ENCODE assay signal across 8 mouse cellular contexts in genomic region chr5:106002330-106002729, GRCm38 (mm10).
DNase-seq lines count a peak whose midpoint lies in the region; ATAC-seq and TF ChIP-seq lines count a peak whose summit lies in the region.

No protein-coding gene starts in this region.

- H3K36me3 ChIP-seq in kidney, embryonic 16.5 days (ENCODE audit: insufficient read depth, low read length): no peaks in the 10 kb centered on the region
- no peaks in the 10 kb centered on the region for H3K36me3 ChIP-seq in forebrain, postnatal 0 days (ENCODE audit: insufficient read depth)

- DNase-seq in kidney, adult 9 months: peak; percentile 6
- DNase-seq in 416B (ENCODE audit: low read depth): peak; percentile 22
- DNase-seq in cerebellum, adult 11 months: peak; percentile 47
- peak; percentile 56 for DNase-seq in forebrain, postnatal 0 days
- no peak for DNase-seq in c-Kit-positive CD71-positive TER-119-positive erythroid progenitor cells, embryonic 14.5 days (ENCODE audit: low spot score)
- DNase-seq in adrenal gland, adult 2 months: no peak

- ATAC-seq in kidney, embryonic 16.5 days (ENCODE audit: low FRiP score, low TSS enrichment): no peak
- ATAC-seq in forebrain, postnatal 0 days: peak; percentile 50; the same call in 1 of the 2 replicates
- no peak for ATAC-seq in megakaryocyte-erythroid progenitor cell, adult 5-6 weeks (replicated peaks; ENCODE audit: low FRiP score, low TSS enrichment, poor library complexity, severe bottlenecking)

- no peak overlapping the region for H3K9ac ChIP-seq in kidney, embryonic 16.5 days (replicated peaks; ENCODE audit: low read length)
- no peak overlapping the region for H3K9ac ChIP-seq in forebrain, postnatal 0 days

- H3K27me3 ChIP-seq in kidney, embryonic 16.5 days (ENCODE audit: insufficient read depth, low read length): peaks cover 9% of the 10 kb centered on the region; the same call in 1 of the 2 replicates
- peaks cover 13% of the 10 kb centered on the region for H3K27me3 ChIP-seq in forebrain, postnatal 0 days (ENCODE audit: insufficient read depth, low read length)

- TF ChIP-seq CTCF in forebrain, postnatal 0 days (IDR thresholded peaks at IDR 0.05; ENCODE audit: low read depth): peak; percentile 74

- peaks cover 6% of the 10 kb centered on the region; the same call in 1 of the 2 replicates for H3K4me1 ChIP-seq in kidney, embryonic 16.5 days (ENCODE audit: insufficient read depth, low read length)
- no peaks in the 10 kb centered on the region for H3K4me1 ChIP-seq in forebrain, postnatal 0 days (ENCODE audit: insufficient read depth)

- no peak overlapping the region for H3K27ac ChIP-seq in kidney, embryonic 16.5 days (ENCODE audit: low read length)
- H3K27ac ChIP-seq in forebrain, postnatal 0 days (ENCODE audit: low read depth, low read length): no peak overlapping the region

- no peak overlapping the region for H3K4me2 ChIP-seq in kidney, embryonic 16.5 days (replicated peaks; ENCODE audit: low read depth, low read length)
- H3K4me2 ChIP-seq in forebrain, postnatal 0 days (ENCODE audit: low read depth): no peak overlapping the region

- H3K9me3 ChIP-seq in kidney, embryonic 16.5 days (ENCODE audit: low read length): no peaks in the 10 kb centered on the region
- H3K9me3 ChIP-seq in forebrain, postnatal 0 days (ENCODE audit: low read length): no peaks in the 10 kb centered on the region

- WGBS in kidney, embryonic 16.5 days: 30% methylated on average over 7 of the region's 7 CpGs
- WGBS in forebrain, postnatal 0 days: 27% methylated on average over 7 of the region's 7 CpGs

- no peak overlapping the region for H3K4me3 ChIP-seq in kidney, embryonic 16.5 days (ENCODE audit: low read length)
- no peak overlapping the region for H3K4me3 ChIP-seq in forebrain, postnatal 0 days (ENCODE audit: low read depth, low read length)

Comparison
In these comparisons a context has a peak if more than half of its experiments do, and no peak if none do; other contexts are left out.
1. DNase-seq: peak in kidney, adult 9 months (single experiment), 416B (single experiment), cerebellum, adult 11 months (single experiment) and forebrain, postnatal 0 days (single experiment); none in c-Kit-positive CD71-positive TER-119-positive erythroid progenitor cells, embryonic 14.5 days (single experiment) and adrenal gland, adult 2 months (single experiment).